Mouse (Mus musculus) forebrain, embryonic 15.5 days (tissue): ENCODE results near the gene Ifi203. TPM values are rescaled to one million over a fixed set of nuclear protein-coding genes. Genes with fewer than 3 reads are reported as not detected.
"Not testable (repeated sequence)": the region's sequence is repeated elsewhere in the genome, so short reads cannot be mapped to it uniquely, and the experiment has no call there.

ENCODE experiments used
- ATAC-seq: fragments of 200-750 bp; cut with Nextera tagmentation; replicated peaks from 2 replicates; pipeline ENCODE4 v1.8.0; 2017; ENCODE audit warnings: mild to moderate bottlenecking, moderate TSS enrichment, moderate library complexity
- H3K27ac ChIP-seq: fragments of 300-500 bp; sonication (generic); replicated peaks from 2 replicates; pipeline ENCODE4 v1.5.1; 2015; ENCODE audit warnings: mild to moderate bottlenecking, inconsistent platforms
- H3K27me3 ChIP-seq: fragments of 300-500 bp; sonication (generic); 2 replicates; pipeline ENCODE4 v1.6.1; 2015; ENCODE audit warnings: inconsistent platforms
- H3K36me3 ChIP-seq: fragments of 300-500 bp; sonication (generic); 2 replicates; pipeline ENCODE4 v1.6.1; 2015; ENCODE audit warnings: mild to moderate bottlenecking, inconsistent platforms
- H3K4me1 ChIP-seq: fragments of 300-500 bp; sonication (generic); 2 replicates; pipeline ENCODE4 v1.6.1; 2015; ENCODE audit warnings: inconsistent platforms
- H3K4me2 ChIP-seq: fragments of 300-500 bp; sonication (generic); replicated peaks from 2 replicates; pipeline ENCODE4 v1.6.1; 2015; ENCODE audit warnings: mild to moderate bottlenecking, inconsistent platforms
- H3K4me3 ChIP-seq: fragments of 300-500 bp; sonication (generic); 2 replicates; pipeline ENCODE4 v1.5.1; 2015; ENCODE audit warnings: mild to moderate bottlenecking, inconsistent platforms
- H3K9ac ChIP-seq: fragments of 300-500 bp; sonication (generic); replicated peaks from 2 replicates; pipeline ENCODE4 v1.6.1; 2015; ENCODE audit warnings: mild to moderate bottlenecking, inconsistent platforms
- H3K9me3 ChIP-seq: fragments of 300-500 bp; sonication (generic); 2 replicates; pipeline ENCODE4 v1.6.1; 2016; ENCODE audit warnings: inconsistent platforms
- WGBS: fragments of 180-500 bp; shearing (Covaris S2); methylation state at CpG from one replicate; pipeline ENCODE4 v1.1.7; 2015; ENCODE audit warnings: mixed read lengths; 5-methylcytosine and 5-hydroxymethylcytosine counted together
- polyA plus RNA-seq: library from polyadenylated mRNA; unstranded; fragments of >200 nt; fragmentation: Nextera tagmentation; extraction: Ambion mirVana; gene quantifications from 2 replicates; pipeline ENCODE4 v1.2.1, GENCODE M21; 2015

Ifi203 gene
- polyA plus RNA-seq, 1 experiment from 2014 or later = 2.3 TPM

DNA sequence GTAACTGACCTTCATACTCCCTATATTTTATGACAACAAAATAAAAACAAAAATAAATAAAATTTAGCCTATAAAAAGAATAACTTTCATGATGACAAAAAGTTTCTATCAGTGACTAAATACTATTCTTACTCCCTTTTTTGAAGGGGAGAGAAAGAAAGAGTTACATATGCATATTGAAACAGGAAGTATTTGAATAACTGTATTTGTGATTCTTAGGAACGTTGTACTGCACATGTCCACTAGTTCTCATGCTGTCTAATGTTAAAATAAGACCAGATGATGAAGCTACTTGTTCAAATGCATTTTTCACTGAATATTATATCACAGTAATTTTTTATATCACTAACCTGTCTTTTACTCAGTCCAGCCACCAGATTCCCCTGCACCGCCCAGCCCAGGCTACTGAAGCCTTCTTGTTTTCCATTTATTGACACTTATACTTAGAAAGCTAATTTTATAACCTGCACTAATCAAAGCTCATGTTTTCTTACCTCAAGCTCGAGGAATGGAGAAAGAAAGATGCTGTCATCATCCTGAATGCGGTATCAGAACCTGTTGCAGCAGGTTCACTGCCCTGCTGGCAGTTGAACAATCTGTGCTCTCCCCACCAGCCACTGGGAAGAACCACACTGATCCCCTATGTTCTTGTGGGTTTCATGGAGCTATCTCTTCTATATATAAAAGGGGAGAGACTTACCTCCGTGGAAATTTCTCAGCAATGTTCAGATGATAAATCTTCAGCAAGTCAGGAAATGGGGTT, 63.1 kb downstream of the Ifi203 start:
- H3K4me1 ChIP-seq, H3K9ac ChIP-seq, H3K9me3 ChIP-seq, ATAC-seq, H3K27me3 ChIP-seq, H3K4me2 ChIP-seq, H3K36me3 ChIP-seq, H3K4me3 ChIP-seq, H3K27ac ChIP-seq: not testable (repeated sequence)
- 81% methylated on average over 5 of the region's 5 CpGs for WGBS

- ATAC-seq, H3K9ac ChIP-seq, H3K27me3 ChIP-seq, H3K4me3 ChIP-seq, H3K4me1 ChIP-seq, H3K9me3 ChIP-seq, H3K36me3 ChIP-seq, H3K4me2 ChIP-seq, H3K27ac ChIP-seq: not testable (repeated sequence)
- 88% methylated on average over 6 of the region's 6 CpGs for WGBS
Measured at GRCm38 (mm10) chr1:173878264-173878663, 64.2 kb downstream of the Ifi203 start.

GRCm38 (mm10) chr1:173877125-173877524, 65.3 kb downstream of the Ifi203 start:
- ATAC-seq, H3K4me2 ChIP-seq: not testable (repeated sequence)

More at GRCm38 (mm10) chr1:173877125-173877524, 65.3 kb downstream of the Ifi203 start:
- not testable (repeated sequence) for H3K4me1 ChIP-seq, H3K36me3 ChIP-seq, H3K27me3 ChIP-seq, H3K9ac ChIP-seq, H3K27ac ChIP-seq, H3K4me3 ChIP-seq, H3K9me3 ChIP-seq
- WGBS = 89% methylated on average over 1 of the region's 1 CpGs

Other genes with a start within 250 kb of the Ifi203 start
- 0.27 and 0.45 TPM in 2 replicates for gene Ifi207, start 200.9 kb downstream of the Ifi203 start, polyA plus RNA-seq
- gene Ifi204, start 175.7 kb downstream of the Ifi203 start, polyA plus RNA-seq = 0.55 and 0.59 TPM in 2 replicates
- 0.19 TPM in 2 replicates for gene Ifi211, start 29.6 kb downstream of the Ifi203 start, polyA plus RNA-seq
- 2.4 and 3.5 TPM in 2 replicates for gene Mndal, start 181 bp downstream of the Ifi203 start, polyA plus RNA-seq
- gene Ifi202b, start 40.1 kb upstream of the Ifi203 start, polyA plus RNA-seq = not detected in 2 replicates
- not detected in 2 replicates for gene Ifi205, start 89.1 kb upstream of the Ifi203 start, polyA plus RNA-seq
- gene Olfr433, start 98.0 kb upstream of the Ifi203 start, polyA plus RNA-seq = not detected in 2 replicates
- gene Olfr432, start 106.5 kb upstream of the Ifi203 start, polyA plus RNA-seq = not detected in 2 replicates
- not detected in 2 replicates for gene Olfr430, start 123.9 kb upstream of the Ifi203 start, polyA plus RNA-seq
- gene Olfr429, start 141.7 kb upstream of the Ifi203 start, polyA plus RNA-seq = not detected in 2 replicates
- gene Olfr427, start 154.2 kb upstream of the Ifi203 start, polyA plus RNA-seq = not detected in 2 replicates
- gene Olfr231, start 178.5 kb upstream of the Ifi203 start, polyA plus RNA-seq = not detected in 2 replicates
- not detected in 2 replicates for gene Olfr424, start 188.8 kb upstream of the Ifi203 start, polyA plus RNA-seq
- gene Olfr420, start 213.0 kb upstream of the Ifi203 start, polyA plus RNA-seq = not detected in 2 replicates
- gene Spta1, start 230.1 kb upstream of the Ifi203 start, polyA plus RNA-seq = 0.08 and 0.13 TPM in 2 replicates